Mouse (Mus musculus): Measurements from ENCODE around the gene Triobp.

GRCm38 (mm10) chr15:78995916-78996315 lies 48.4 kb downstream of the Triobp start:
- no peak for TF ChIP-seq CTCF (IDR thresholded peaks at IDR 0.05; ENCODE audit: control insufficient read depth, insufficient read depth, insufficient read length)
- TF ChIP-seq MAX (IDR thresholded peaks at IDR 0.05): no peak
- no peak for TF ChIP-seq USF1 (IDR thresholded peaks at IDR 0.05; ENCODE audit: low read depth)

All from C2C12 (cell line).